8 mouse cellular contexts compared by ENCODE assay signal in genomic region chr4:132353481-132353885, GRCm38 (mm10). TPM values are rescaled to one million over a fixed set of nuclear protein-coding genes. Genes with fewer than 3 reads are reported as not detected.
DNase-seq lines count a peak whose midpoint lies in the region; ATAC-seq and TF ChIP-seq lines count a peak whose summit lies in the region.

Gene Rcc1, minus strand, starts transcription at chr4:132353605.

- H3K9ac ChIP-seq in hindbrain, postnatal 0 days (replicated peaks; ENCODE audit: low read length) = peak within 1 kb of the TSS; percentile 55

- H3K36me3 ChIP-seq in hindbrain, postnatal 0 days (ENCODE audit: insufficient read depth, low read length) = peaks cover 15% of the 10 kb centered on the region

- peak within 1 kb of the TSS; percentile 81 for H3K27ac ChIP-seq in hindbrain, postnatal 0 days
- H3K27ac ChIP-seq in left cerebral cortex, adult 2 months = peak within 1 kb of the TSS; percentile 89

- DNase-seq in WW6 (ENCODE audit: low read depth, low spot score) = peak; percentile 71
- peak; percentile 61 to 75 for DNase-seq in cerebellum, postnatal 4 days (ENCODE audit: low spot score in 2 of 2)
- DNase-seq in gastrocnemius, adult 18-20 months (ENCODE audit: low spot score) = peak; percentile 92
- DNase-seq in hindbrain, postnatal 0 days (ENCODE audit: low spot score) = peak; percentile 95
- peak; percentile 85 to 87 for DNase-seq in left cerebral cortex, adult 2 months (ENCODE audit: extremely low spot score in 1 of 2, low spot score in 2 of 2)
- peak; percentile 89 to 93 for DNase-seq in right cerebral cortex, adult 2 months (ENCODE audit: low spot score in 2 of 2)
- peak; percentile 91 for DNase-seq in urinary bladder, postnatal 14 days (ENCODE audit: low spot score)

- H3K4me3 ChIP-seq in hindbrain, postnatal 0 days (ENCODE audit: low read length) = peak within 1 kb of the TSS; percentile 48
- H3K4me3 ChIP-seq in left cerebral cortex, adult 2 months = peak within 1 kb of the TSS; percentile 79

- intact Hi-C loops in left cerebral cortex, adult 2 months (cut with DNase I) = loop anchor here (2.0 to 5.0 kb wide), 4 partner anchors 45 to 157 kb away; partner anchors contain the start of genes Med18 and Sesn2

- H3K27me3 ChIP-seq in hindbrain, postnatal 0 days (ENCODE audit: insufficient read depth, low read length) = no peaks in the 10 kb centered on the region

- WGBS in hindbrain, postnatal 0 days = under 1% methylated on average over 31 of the region's 31 CpGs

- ATAC-seq in hindbrain, postnatal 0 days = peak; percentile 95
- ATAC-seq in megakaryocyte, adult 5-6 weeks (ENCODE audit: poor library complexity, severe bottlenecking) = peak; percentile 96

- peak within 1 kb of the TSS; percentile 73 for H3K4me2 ChIP-seq in hindbrain, postnatal 0 days (ENCODE audit: low read depth, low read length)

- H3K9me3 ChIP-seq in hindbrain, postnatal 0 days (ENCODE audit: low read length) = no peaks in the 10 kb centered on the region

- H3K4me1 ChIP-seq in hindbrain, postnatal 0 days (ENCODE audit: insufficient read depth, low read length) = 0 out of 2 replicates have a peak, but pooled peaks cover 5% of the 10 kb centered on the region

- TF ChIP-seq CTCF in hindbrain, postnatal 0 days (IDR thresholded peaks at IDR 0.05; ENCODE audit: low read depth) = peak; percentile 40
- no peak; the same call in 1 of the 2 replicates for TF ChIP-seq CTCF in left cerebral cortex, adult 2 months (IDR thresholded peaks at IDR 0.05)

RNA-seq across cellular contexts. Expression of gene Rcc1, which starts in this region (rescaled TPM):
- 1 to 10 TPM; 5.6 to 7.7 TPM for total RNA-seq in gastrocnemius, adult 18-20 months (2021)
- 20.7 and 24.4 TPM in 2 replicates for total RNA-seq in hindbrain, postnatal 0 days (2014; rRNA removed)
- polyA plus RNA-seq in hindbrain, postnatal 0 days (2015; fragmentation: Nextera tagmentation; extraction: Ambion mirVana) = 28.8 and 29.7 TPM in 2 replicates
- 10 to 100 TPM; 13.0 to 14.3 TPM for total RNA-seq in left cerebral cortex, adult 2 months (2021)
- total RNA-seq in megakaryocyte, adult 5-6 weeks (2015) = 14.0 TPM in 2 replicates
- total RNA-seq in megakaryocyte, adult 5-6 weeks (2017) = 20.4 and 21.0 TPM in 2 replicates

Comparison
In these comparisons a context has a peak if more than half of its experiments do, and no peak if none do; other contexts are left out.
1. Peak in every context shown above with its lines: DNase-seq, ATAC-seq, H3K4me3 ChIP-seq and H3K27ac ChIP-seq.